Comparison of ENCODE assay signal across 22 mouse cellular contexts in the genomic region with DNA sequence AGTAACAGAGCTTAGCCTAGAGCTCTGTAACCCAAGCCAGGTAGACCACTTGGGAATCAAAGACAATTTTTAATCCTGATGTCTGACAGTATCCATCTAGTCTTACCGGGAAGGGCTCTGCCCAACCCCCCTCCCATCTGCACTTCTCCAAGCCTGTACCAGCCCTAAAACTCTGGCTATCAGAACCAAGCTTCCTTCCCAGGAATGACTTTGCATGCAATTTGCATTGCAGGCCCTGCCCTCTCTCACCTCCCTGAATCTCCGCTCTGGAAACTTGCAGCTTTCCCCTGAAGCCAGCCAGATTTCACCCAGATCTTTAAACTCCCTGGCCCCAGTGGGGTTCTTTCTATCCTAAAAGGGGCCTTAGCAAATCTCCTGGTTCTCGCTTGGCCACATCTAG. TPM values are rescaled to one million over a fixed set of nuclear protein-coding genes. Genes with fewer than 3 reads are reported as not detected.
"Had no signal": no experiment of that assay in that cellular context is flagged by ENCODE, and none has a peak within 500 bp of the region (broad histone marks: within the 10 kb centered on the region; RNA-seq: fewer than 3 reads in every experiment).

No protein-coding gene starts in this region.

- DNase-seq: left cerebral cortex, postnatal 4 days; liver; liver, embryonic 13.5 days; liver, postnatal 0 days; lung, adult 18-20 months; lung, adult 2 months; lung, embryonic 14.5 days; lung, postnatal 10 days; lung, postnatal 14 days; lung, postnatal 36 days; lung, postnatal 4 days; midbrain, embryonic 14.5 days had no signal

RNA-seq across cellular contexts. Expression of a gene that starts 3.0 kb away (rescaled TPM):
- total RNA-seq: megakaryocyte, adult 5-6 weeks; monocyte, adult 5-6 weeks had no signal

RNA-seq across cellular contexts. Expression of a gene that starts 7.5 kb away (rescaled TPM):
- total RNA-seq: left cerebral cortex, adult 8-10 months; left cerebral cortex, postnatal 10 days; left cerebral cortex, postnatal 14 days; left cerebral cortex, postnatal 25 days; left cerebral cortex, postnatal 36 days; left cerebral cortex, postnatal 4 days; liver, adult 2 months; megakaryocyte progenitor cell, adult 5-6 weeks; megakaryocyte, adult 5-6 weeks; megakaryocyte-erythroid progenitor cell, adult 5-6 weeks; monocyte, adult 5-6 weeks had no signal
